Mouse (Mus musculus) forebrain, embryonic 13.5 days (tissue): ENCODE results near the gene Cd207. TPM values are rescaled to one million over a fixed set of nuclear protein-coding genes. Genes with fewer than 3 reads are reported as not detected.
A peak's percentile ranks its signal among the peaks of the same experiment; 100 is the strongest.
"Not testable (repeated sequence)": the region's sequence is repeated elsewhere in the genome, so short reads cannot be mapped to it uniquely, and the experiment has no call there.

Experiments used
- ATAC-seq: fragments of 200-750 bp; cut with Nextera tagmentation; 2 replicates; pipeline ENCODE4 v1.8.0; 2017
- H3K27ac ChIP-seq: fragments of 300-500 bp; sonication (generic); 2 replicates; pipeline ENCODE4 v1.5.1; 2015; ENCODE audit warnings: inconsistent platforms, mild to moderate bottlenecking, moderate library complexity
- H3K27me3 ChIP-seq: fragments of 300-500 bp; sonication (generic); 2 replicates; pipeline ENCODE4 v1.6.1; 2015; ENCODE audit warnings: mild to moderate bottlenecking, inconsistent platforms
- H3K36me3 ChIP-seq: fragments of 300-500 bp; sonication (generic); 2 replicates; pipeline ENCODE4 v1.6.1; 2015; ENCODE audit warnings: mild to moderate bottlenecking, inconsistent platforms; ENCODE audit not compliant: poor library complexity, severe bottlenecking
- H3K4me1 ChIP-seq: fragments of 300-500 bp; sonication (generic); 2 replicates; pipeline ENCODE4 v1.6.1; 2015; ENCODE audit warnings: inconsistent platforms
- H3K4me2 ChIP-seq: fragments of 300-500 bp; sonication (generic); 2 replicates; pipeline ENCODE4 v1.6.1; 2015; ENCODE audit warnings: inconsistent platforms, mild to moderate bottlenecking, moderate library complexity
- H3K4me3 ChIP-seq: fragments of 300-500 bp; sonication (generic); 2 replicates; pipeline ENCODE4 v1.5.1; 2015; ENCODE audit warnings: mild to moderate bottlenecking, inconsistent platforms
- H3K9ac ChIP-seq: fragments of 300-500 bp; sonication (generic); 2 replicates; pipeline ENCODE4 v1.6.1; 2015; ENCODE audit warnings: mild to moderate bottlenecking, inconsistent platforms
- H3K9me3 ChIP-seq: fragments of 300-500 bp; sonication (generic); replicated peaks from 2 replicates; pipeline ENCODE4 v1.6.1; 2016; ENCODE audit warnings: inconsistent platforms
- WGBS: fragments of 180-500 bp; shearing (Covaris S2); methylation state at CpG from one replicate; pipeline ENCODE4 v1.1.7; 2015; 5-methylcytosine and 5-hydroxymethylcytosine counted together
- polyA plus RNA-seq: library from polyadenylated mRNA; unstranded; fragments of >200 nt; fragmentation: Nextera tagmentation; extraction: Ambion mirVana; gene quantifications from 2 replicates; pipeline ENCODE4 v1.2.1, GENCODE M21; 2015

Gene Cd207
- polyA plus RNA-seq, 1 experiment from 2014 or later = not detected

DNA sequence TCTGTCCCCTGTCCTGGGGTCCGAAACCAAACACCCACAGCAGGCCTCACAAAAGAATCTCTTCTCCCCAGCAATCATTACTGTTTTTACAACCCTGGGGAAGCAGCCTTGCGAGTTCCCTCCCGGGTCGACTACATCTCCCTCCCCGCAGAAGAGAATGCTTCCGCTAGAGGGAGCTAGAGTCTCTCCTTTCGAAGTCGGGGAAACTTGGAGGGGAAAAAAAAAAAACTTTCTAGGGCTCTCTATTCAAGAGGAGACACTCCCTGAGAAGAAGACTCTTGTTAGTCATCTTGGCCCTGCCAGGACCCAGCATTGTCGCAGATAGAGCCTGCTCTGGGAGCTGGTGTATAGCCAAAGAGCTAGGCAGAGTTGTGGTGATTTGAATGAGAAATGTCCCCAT is 16.2 kb upstream of the Cd207 start:
- Histone ChIP-seq H3K9me3 (no peaks in the 10 kb centered on the region), H3K9ac (no peak overlapping the region), H3K4me3 (no peak overlapping the region), H3K4me2 (no peak overlapping the region), H3K36me3 (no peaks in the 10 kb centered on the region), H3K4me1 (0 out of 2 replicates have a peak, but pooled peaks cover 3% of the 10 kb centered on the region), H3K27ac (no peak overlapping the region), H3K27me3 (peaks cover 96% of the 10 kb centered on the region)
- WGBS = 0% methylated on average over 9 of the region's 9 CpGs
- no peak for ATAC-seq

DNA sequence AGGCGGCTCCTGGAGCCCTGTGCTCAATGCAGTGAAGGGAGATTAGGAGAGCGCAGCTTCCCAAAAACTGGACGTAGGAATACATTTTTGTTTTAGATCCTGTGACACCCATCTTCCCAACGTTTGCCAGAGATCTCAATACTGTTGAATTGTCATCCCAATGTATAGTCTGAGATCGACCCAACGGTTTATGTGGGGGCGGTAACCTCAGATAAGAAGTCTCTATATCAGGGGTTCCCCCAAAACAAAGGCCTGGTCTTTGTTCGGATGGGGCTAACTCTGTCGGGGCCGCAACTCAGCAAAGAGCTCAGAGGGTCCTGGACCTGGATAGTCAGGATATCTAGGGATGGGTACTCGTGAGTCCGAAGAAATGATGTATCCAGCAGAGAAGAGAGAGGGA is 15.3 kb upstream of the Cd207 start:
- Histone ChIP-seq H3K36me3 (no peaks in the 10 kb centered on the region), H3K27ac (no peak overlapping the region), H3K4me2 (no peak overlapping the region), H3K4me1 (0 out of 2 replicates have a peak, but pooled peaks cover 3% of the 10 kb centered on the region), H3K9ac (no peak overlapping the region), H3K4me3 (no peak overlapping the region), H3K9me3 (no peaks in the 10 kb centered on the region), H3K27me3 (peaks cover 91% of the 10 kb centered on the region)
- 1% methylated on average over 12 of the region's 12 CpGs for WGBS
- ATAC-seq = no peak

DNA sequence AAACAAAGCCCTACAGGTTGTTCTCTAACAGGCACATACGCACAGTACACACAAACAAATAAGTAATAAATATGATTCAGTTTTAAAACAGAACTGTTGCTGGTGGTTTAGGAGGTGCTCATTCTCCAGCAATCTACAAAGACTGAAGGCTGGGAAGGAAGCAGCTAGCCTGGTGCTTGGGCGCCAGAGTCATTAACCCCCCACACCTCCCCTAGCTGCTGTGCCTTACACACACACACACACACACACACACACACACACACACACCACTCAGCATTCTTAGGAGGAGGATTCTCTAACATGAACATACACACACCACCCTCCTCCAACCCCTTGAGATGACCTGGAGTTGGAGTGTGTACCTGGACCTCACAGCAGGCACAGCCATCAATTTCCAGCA is 13.3 kb upstream of the Cd207 start:
- Histone ChIP-seq H3K9me3 (no peaks in the 10 kb centered on the region), H3K27ac (no peak overlapping the region), H3K9ac (no peak overlapping the region), H3K27me3 (peaks cover 81% of the 10 kb centered on the region), H3K36me3 (no peaks in the 10 kb centered on the region), H3K4me2 (no peak overlapping the region), H3K4me1 (0 out of 2 replicates have a peak, but pooled peaks cover 3% of the 10 kb centered on the region), H3K4me3 (no peak overlapping the region)
- ATAC-seq = no peak
- WGBS = 58% methylated on average over 2 of the region's 2 CpGs

DNA sequence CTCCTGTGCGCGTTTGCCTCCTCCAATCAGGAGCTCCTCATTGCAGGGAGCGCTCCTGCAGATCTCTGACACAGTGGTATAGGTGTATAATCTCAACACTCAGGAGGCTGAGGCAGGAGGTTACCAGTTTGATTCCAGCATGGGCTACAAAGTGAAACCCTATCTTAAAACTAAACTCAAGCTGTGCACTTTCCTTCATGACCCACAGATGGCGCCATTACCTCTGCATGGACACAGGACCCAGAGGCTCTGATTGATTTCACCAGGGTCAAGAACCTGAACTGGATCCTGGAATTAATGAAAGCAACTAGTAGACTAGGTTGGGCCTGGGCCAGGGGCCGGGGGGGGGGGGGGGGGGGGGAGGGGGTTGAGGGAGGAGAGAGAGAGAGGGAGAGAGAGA is 12.6 kb upstream of the Cd207 start:
- no peaks in the 10 kb centered on the region for H3K9me3 ChIP-seq
- WGBS = 22% methylated on average over 4 of the region's 5 CpGs
- H3K4me3 ChIP-seq = no peak overlapping the region
- no peaks in the 10 kb centered on the region for H3K36me3 ChIP-seq
- no peak for ATAC-seq
- no peak overlapping the region for H3K27ac ChIP-seq
- peaks cover 81% of the 10 kb centered on the region for H3K27me3 ChIP-seq
- 0 out of 2 replicates have a peak, but pooled peaks cover 3% of the 10 kb centered on the region for H3K4me1 ChIP-seq
- no peak overlapping the region for H3K9ac ChIP-seq
- H3K4me2 ChIP-seq = no peak overlapping the region

- Histone ChIP-seq H3K9ac (no peak overlapping the region), H3K27me3 (peaks cover 79% of the 10 kb centered on the region), H3K36me3 (no peaks in the 10 kb centered on the region), H3K27ac (no peak overlapping the region), H3K4me2 (no peak overlapping the region), H3K4me3 (no peak overlapping the region), H3K9me3 (no peaks in the 10 kb centered on the region), H3K4me1 (0 out of 2 replicates have a peak, but pooled peaks cover 3% of the 10 kb centered on the region)
- ATAC-seq = no peak
- 84% methylated on average over 4 of the region's 4 CpGs for WGBS
Observed at GRCm38 (mm10) chr6:83689374-83689773, 11.7 kb upstream of the Cd207 start.

DNA sequence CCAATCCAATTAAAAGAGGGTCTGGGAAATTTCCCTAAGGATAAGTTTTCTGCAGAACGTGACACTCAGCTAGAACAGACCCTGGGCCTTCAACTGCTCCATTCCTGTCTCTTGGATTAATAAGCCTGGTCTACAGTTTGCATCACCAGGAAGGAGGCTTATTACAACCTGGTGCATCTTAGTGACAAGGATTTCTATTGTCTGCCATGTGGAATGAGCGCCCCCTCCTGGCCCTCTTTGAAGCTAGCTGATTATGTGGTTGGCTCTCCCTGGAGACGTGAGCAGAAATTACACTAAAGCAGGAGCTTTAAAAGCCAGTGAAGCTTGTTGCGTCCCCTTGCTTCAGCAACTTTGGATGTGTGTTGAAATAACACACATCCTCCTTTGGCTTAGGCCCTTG is 4.3 kb downstream of the Cd207 start:
- no peaks in the 10 kb centered on the region for H3K4me1 ChIP-seq
- H3K4me2 ChIP-seq = no peak overlapping the region
- H3K9ac ChIP-seq = no peak overlapping the region
- ATAC-seq = 0 out of 2 replicates have a peak, but pooled peaks have one; percentile 27
- no peak overlapping the region for H3K27ac ChIP-seq
- 5% methylated on average over 4 of the region's 4 CpGs for WGBS
- H3K27me3 ChIP-seq = peaks cover 4% of the 10 kb centered on the region; the same call in 1 of the 2 replicates
- no peak overlapping the region for H3K4me3 ChIP-seq
- H3K36me3 ChIP-seq = no peaks in the 10 kb centered on the region
- H3K9me3 ChIP-seq = no peaks in the 10 kb centered on the region

GRCm38 (mm10) chr6:83665009-83665408 is 12.6 kb downstream of the Cd207 start:
- Histone ChIP-seq H3K27me3 (no peaks in the 10 kb centered on the region), H3K27ac (no peak overlapping the region), H3K9ac (no peak overlapping the region), H3K4me2 (no peak overlapping the region), H3K36me3 (no peaks in the 10 kb centered on the region), H3K9me3 (no peaks in the 10 kb centered on the region), H3K4me3 (no peak overlapping the region), H3K4me1 (no peaks in the 10 kb centered on the region)
- 67% methylated on average over 2 of the region's 2 CpGs for WGBS
- ATAC-seq = peak; percentile 57; the same call in 1 of the 2 replicates

- Histone ChIP-seq H3K4me2 (no peak overlapping the region), H3K27ac (no peak overlapping the region), H3K4me1 (no peaks in the 10 kb centered on the region), H3K9ac (no peak overlapping the region), H3K9me3 (no peaks in the 10 kb centered on the region), H3K36me3 (no peaks in the 10 kb centered on the region), H3K4me3 (no peak overlapping the region), H3K27me3 (no peaks in the 10 kb centered on the region)
- 91% methylated on average over 4 of the region's 4 CpGs for WGBS
- no peak for ATAC-seq
Observed at GRCm38 (mm10) chr6:83660821-83661220, 16.8 kb downstream of the Cd207 start.

DNA sequence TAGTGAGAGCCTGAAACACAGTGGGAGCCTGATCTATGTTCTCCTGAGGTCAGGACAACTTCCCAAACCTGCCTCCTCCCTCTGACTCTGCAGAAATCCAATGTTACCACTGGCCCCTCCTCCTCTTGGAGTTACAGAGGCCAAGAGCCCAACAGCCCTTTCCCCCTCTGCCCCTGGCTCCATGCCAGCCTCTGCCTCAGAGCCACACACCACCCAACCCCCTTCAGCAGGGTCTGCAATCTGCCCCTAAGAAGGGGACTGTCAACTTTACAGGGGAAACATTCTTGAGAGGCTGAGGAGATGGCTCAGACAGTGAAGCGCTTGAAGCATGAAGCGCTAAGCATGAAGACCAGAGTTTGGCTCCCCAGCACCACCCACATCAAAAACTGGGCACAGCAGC is 21.6 kb downstream of the Cd207 start, which contains the start of gene Clec4f:
Gene Clec4f, minus strand, starts transcription at position 101 of the 400 bp plus-strand sequence.
- Histone ChIP-seq H3K27ac (no peak within 1 kb of the TSS), H3K27me3 (no peaks in the 10 kb centered on the region), H3K4me3 (no peak within 1 kb of the TSS), H3K4me2 (no peak within 1 kb of the TSS), H3K9me3 (no peaks in the 10 kb centered on the region), H3K4me1 (no peaks in the 10 kb centered on the region), H3K36me3 (no peaks in the 10 kb centered on the region), H3K9ac (no peak within 1 kb of the TSS)
- ATAC-seq = no peak
- 96% methylated on average over 2 of the region's 2 CpGs for WGBS

DNA sequence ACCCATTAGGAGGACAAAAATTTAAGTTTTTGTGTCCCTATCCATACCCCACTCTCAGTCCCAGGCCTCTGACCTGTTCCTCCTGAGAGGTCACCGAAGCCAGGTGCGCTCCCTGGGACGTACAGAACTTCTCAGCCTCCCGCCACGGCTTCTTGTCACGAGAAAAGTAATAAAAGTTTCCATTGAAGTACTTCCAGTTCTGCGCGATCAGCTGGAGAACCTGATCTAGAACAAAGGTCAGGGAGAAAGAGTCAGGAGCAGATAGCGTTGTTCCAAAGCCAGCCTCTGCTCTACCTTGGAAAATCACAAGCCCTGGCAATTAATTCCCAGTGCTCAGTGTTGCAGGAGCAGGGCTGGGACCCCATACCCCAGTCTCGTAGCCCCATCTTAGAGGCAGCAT is 30.9 kb downstream of the Cd207 start:
- no peak overlapping the region for H3K27ac ChIP-seq
- no peak overlapping the region for H3K4me2 ChIP-seq
- 88% methylated on average over 10 of the region's 10 CpGs for WGBS
- no peak for ATAC-seq
- H3K9me3 ChIP-seq = no peaks in the 10 kb centered on the region
- no peaks in the 10 kb centered on the region for H3K4me1 ChIP-seq
- no peak overlapping the region for H3K9ac ChIP-seq
- H3K27me3 ChIP-seq = no peaks in the 10 kb centered on the region; the same call in 1 of the 2 replicates
- H3K4me3 ChIP-seq = no peak overlapping the region
- H3K36me3 ChIP-seq = no peaks in the 10 kb centered on the region

DNA sequence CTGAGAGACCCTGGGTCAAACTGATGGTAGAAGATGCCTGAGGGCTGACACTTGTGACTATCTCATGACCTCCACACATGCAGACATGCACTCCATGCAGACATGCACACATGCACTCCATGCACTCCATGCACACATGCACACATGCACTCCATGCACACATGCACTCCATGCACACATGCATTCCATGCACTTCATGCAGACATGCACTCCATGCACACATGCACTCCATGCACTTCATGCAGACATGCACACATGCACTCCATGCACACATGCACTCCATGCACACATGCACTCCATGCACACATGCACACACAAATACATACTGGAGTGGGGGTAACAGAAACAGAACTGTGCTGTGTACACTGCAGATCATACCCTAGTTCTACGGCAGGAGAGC is 42.3 kb downstream of the Cd207 start:
- 100% methylated on average over 1 of the region's 1 CpGs for WGBS
- no peak for ATAC-seq
- no peaks in the 10 kb centered on the region for H3K9me3 ChIP-seq
- no peak overlapping the region for H3K4me2 ChIP-seq
- no peaks in the 10 kb centered on the region for H3K36me3 ChIP-seq
- H3K4me3 ChIP-seq = no peak overlapping the region
- H3K9ac ChIP-seq = no peak overlapping the region
- H3K4me1 ChIP-seq = no peaks in the 10 kb centered on the region
- no peaks in the 10 kb centered on the region for H3K27me3 ChIP-seq
- H3K27ac ChIP-seq = no peak overlapping the region

GRCm38 (mm10) chr6:83634631-83635030 is 43.0 kb downstream of the Cd207 start:
- H3K9ac ChIP-seq, H3K4me3 ChIP-seq, H3K36me3 ChIP-seq, ATAC-seq, H3K4me1 ChIP-seq, H3K27ac ChIP-seq, H3K4me2 ChIP-seq, H3K9me3 ChIP-seq, H3K27me3 ChIP-seq: not testable (repeated sequence)
- WGBS = 81% methylated on average over 4 of the region's 4 CpGs

DNA sequence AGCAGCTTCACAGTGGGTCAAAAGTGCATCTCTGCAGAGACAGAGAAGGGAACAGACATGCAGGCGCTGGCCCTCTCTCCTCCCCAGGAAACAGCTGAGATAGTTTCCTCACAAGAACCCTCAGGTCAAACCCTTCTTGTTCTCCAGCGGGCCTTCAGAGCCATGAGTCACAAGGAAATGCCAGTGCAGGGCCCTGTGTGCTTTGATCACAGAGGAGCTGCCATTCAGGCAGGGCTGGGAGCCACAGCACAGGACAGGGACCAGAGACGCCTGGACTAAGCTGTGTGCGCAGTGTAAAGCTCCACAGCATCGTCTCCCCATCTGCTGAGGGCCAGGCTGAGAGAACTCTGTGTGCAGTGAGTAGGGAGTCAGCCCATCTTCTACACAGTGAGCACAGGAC is 43.6 kb downstream of the Cd207 start:
- WGBS = 75% methylated on average over 5 of the region's 5 CpGs
- not testable (repeated sequence) for H3K27me3 ChIP-seq, H3K4me1 ChIP-seq, H3K4me3 ChIP-seq, H3K4me2 ChIP-seq, H3K27ac ChIP-seq, ATAC-seq, H3K9me3 ChIP-seq, H3K36me3 ChIP-seq, H3K9ac ChIP-seq
